Mouse (Mus musculus): ENCODE measurements around the gene Slc39a1.
A peak's percentile ranks its signal among the peaks of the same experiment; 100 is the strongest.
"Not testable (repeated sequence)": the region's sequence is repeated elsewhere in the genome, so short reads cannot be mapped to it uniquely, and the experiment has no call there.

Gene Slc39a1

GRCm38 (mm10) chr3:90241669-90242358 is 6.2 kb upstream of the Slc39a1 start:
- no peak for DNase-seq

- DNase-seq = no peak
These were observed 4.8 kb upstream of the Slc39a1 start, which contains the start of gene Creb3l4 for GRCm38 (mm10) chr3:90242984-90243775. Gene Creb3l4, minus strand, starts transcription at chr3:90243512.

- no peak for DNase-seq
These were observed 2.6 kb upstream of the Slc39a1 start for GRCm38 (mm10) chr3:90245406-90245805.

GRCm38 (mm10) chr3:90247630-90247959 is 377 bp upstream of the Slc39a1 start:
- DNase-seq = no peak

- no peak for DNase-seq
These were observed 751 bp downstream of the Slc39a1 start for GRCm38 (mm10) chr3:90248746-90249100.

GRCm38 (mm10) chr3:90250791-90251190 is 2.8 kb downstream of the Slc39a1 start:
- no peak for DNase-seq

GRCm38 (mm10) chr3:90251731-90252226 is 3.8 kb downstream of the Slc39a1 start:
- not testable (repeated sequence) for DNase-seq

GRCm38 (mm10) chr3:90252659-90253058 is 4.7 kb downstream of the Slc39a1 start:
- DNase-seq = not testable (repeated sequence)

- DNase-seq = not testable (repeated sequence)
These were observed 5.2 kb downstream of the Slc39a1 start for GRCm38 (mm10) chr3:90253174-90253573.

- DNase-seq = peak; percentile 88
These were observed 5.9 kb downstream of the Slc39a1 start, which contains the start of gene Crtc2 for GRCm38 (mm10) chr3:90253653-90254418. Gene Crtc2, plus strand, starts transcription at chr3:90254163.

- DNase-seq = no peak
These were observed 6.6 kb downstream of the Slc39a1 start for GRCm38 (mm10) chr3:90254419-90255193.

- DNase-seq = no peak
These were observed 7.2 kb downstream of the Slc39a1 start for GRCm38 (mm10) chr3:90255194-90255565.

GRCm38 (mm10) chr3:90255784-90256353 is 7.9 kb downstream of the Slc39a1 start:
- DNase-seq = no peak

GRCm38 (mm10) chr3:90256731-90257530 is 9.0 kb downstream of the Slc39a1 start:
- peak; percentile 32 for DNase-seq

GRCm38 (mm10) chr3:90258521-90258920 is 10.5 kb downstream of the Slc39a1 start:
- DNase-seq = no peak

GRCm38 (mm10) chr3:90263121-90263771 is 15.3 kb downstream of the Slc39a1 start:
- no peak for DNase-seq

GRCm38 (mm10) chr3:90264687-90265033 is 16.7 kb downstream of the Slc39a1 start:
- no peak for DNase-seq

- DNase-seq = peak; percentile 89
These were observed 17.3 kb downstream of the Slc39a1 start, which contains the start of gene Dennd4b for GRCm38 (mm10) chr3:90265034-90265931. Gene Dennd4b, plus strand, starts transcription at chr3:90265185.

GRCm38 (mm10) chr3:90265932-90266741 is 18.2 kb downstream of the Slc39a1 start:
- DNase-seq = no peak
